Mouse (Mus musculus): ENCODE measurements around the gene 1110008P14Rik. TPM values are rescaled to one million over a fixed set of nuclear protein-coding genes. Genes with fewer than 3 reads are reported as not detected.

1110008P14Rik gene
- total and polyA plus RNA-seq, 3 experiments = 24.3 to 32.4 (median 27.8) TPM

DNA sequence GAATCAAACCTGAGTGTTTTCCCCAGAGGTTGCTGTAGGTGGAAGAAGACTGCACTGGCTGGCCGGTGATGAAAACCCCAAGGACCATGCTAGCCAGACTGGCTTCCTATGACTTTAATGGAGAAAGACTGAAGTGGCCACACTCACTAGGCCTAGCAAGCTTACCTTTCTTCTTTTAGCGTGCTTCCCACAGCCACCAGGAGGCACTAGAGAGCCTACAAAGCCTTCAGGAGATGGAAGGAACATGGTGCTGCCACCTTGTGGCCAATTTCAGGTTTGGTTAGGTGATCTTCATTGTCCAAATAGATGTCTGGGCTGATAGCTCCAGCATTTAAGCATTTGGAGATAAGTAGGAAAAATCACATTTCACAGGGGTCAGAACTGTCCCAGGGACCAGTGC lies 22.9 kb upstream of the 1110008P14Rik start:
- TF ChIP-seq ELF1 (IDR thresholded peaks at IDR 0.05; ENCODE audit: low read depth, low read length) (0 out of 2 replicates have a peak, but pooled peaks have one; percentile 30), IRF4 (IDR thresholded peaks at IDR 0.05; ENCODE audit: low read depth, low read length) (peak; percentile 56; the same call in 1 of the 2 replicates), JUND (conservative IDR thresholded peaks at IDR 0.05; ENCODE audit: low read depth, low read length) (peak; percentile 53), NELFE (IDR thresholded peaks at IDR 0.05; ENCODE audit: low read depth, low read length) (peak; percentile 87; the same call in 1 of the 2 replicates), RAD21 (IDR thresholded peaks at IDR 0.05; ENCODE audit: low read depth, low read length) (peak; percentile 87), POLR2AphosphoS2 (IDR thresholded peaks at IDR 0.05; ENCODE audit: low read depth, low read length) (no peak), ZC3H11A (IDR thresholded peaks at IDR 0.05; ENCODE audit: low read depth, low read length) (peak; percentile 84), HCFC1 (IDR thresholded peaks at IDR 0.05; ENCODE audit: low read depth, low read length) (peak; percentile 45), ZNF384 (IDR thresholded peaks at IDR 0.05; ENCODE audit: low read depth, low read length) (peak; percentile 22; the same call in 1 of the 2 replicates), E2F4 (IDR thresholded peaks at IDR 0.05; ENCODE audit: insufficient replicate concordance, low read depth, low read length) (no peak), BHLHE40 (IDR thresholded peaks at IDR 0.05; ENCODE audit: low read depth, low read length) (peak; percentile 41), MAFK (IDR thresholded peaks at IDR 0.05; ENCODE audit: insufficient replicate concordance, low read length) (no peak), MYC (IDR thresholded peaks at IDR 0.05; ENCODE audit: low read depth, low read length) (0 out of 2 replicates have a peak, but pooled peaks have one; percentile 68), NRF1 (IDR thresholded peaks at IDR 0.05; ENCODE audit: low read depth, low read length) (peak; percentile 31; the same call in 1 of the 2 replicates), ZKSCAN1 (IDR thresholded peaks at IDR 0.05; ENCODE audit: borderline replicate concordance, low read depth, low read length) (no peak), SIN3A (IDR thresholded peaks at IDR 0.05; ENCODE audit: low read length) (0 out of 2 replicates have a peak, but pooled peaks have one; percentile 30), MAX (IDR thresholded peaks at IDR 0.05; ENCODE audit: low read length) (peak; percentile 12; the same call in 1 of the 2 replicates), MAZ (IDR thresholded peaks at IDR 0.05; ENCODE audit: low read depth, low read length) (no peak), GABPA (IDR thresholded peaks at IDR 0.05; ENCODE audit: insufficient replicate concordance, low read depth, low read length) (no peak), SMC3 (IDR thresholded peaks at IDR 0.05; ENCODE audit: low read depth, low read length) (peak; percentile 100), ZMIZ1 (IDR thresholded peaks at IDR 0.05; ENCODE audit: low read depth, low read length) (no peak), POLR2A (IDR thresholded peaks at IDR 0.05; ENCODE audit: low read depth, low read length) (no peak), TCF12 (IDR thresholded peaks at IDR 0.05; ENCODE audit: low read depth, low read length) (0 out of 2 replicates have a peak, but pooled peaks have one; percentile 41), CTCF (conservative IDR thresholded peaks at IDR 0.05 in 1 of 2, IDR thresholded peaks at IDR 0.05 in 1 of 2; ENCODE audit: low read depth in 2 of 2, low read length in 2 of 2) (peak; percentile 99 to 100), MEF2A (IDR thresholded peaks at IDR 0.05; ENCODE audit: borderline replicate concordance, low read depth, low read length) (0 out of 2 replicates have a peak, but pooled peaks have one; percentile 30)
- in situ Hi-C loops (cut with MboI; ENCODE audit: low pct_ligation_motif_present, low pct_unique_long_range_greater_than_20kb, low sequenced_read_pairs) = loop anchor here (5.0 kb wide), 1 partner anchor 83 kb away; no protein-coding TSS in a partner anchor
- dilution Hi-C loops (cut with MboI; ENCODE audit: extremely low pct_ligation_motif_present, extremely low pct_unique_long_range_greater_than_20kb, low sequenced_read_pairs) = no loop called here

More for the DNA sequence above, 22.9 kb upstream of the 1110008P14Rik start:
- no peaks in the 10 kb centered on the region for H3K27me3 ChIP-seq (replicated peaks)
- H3K27ac ChIP-seq (ENCODE audit: insufficient read depth, low read depth) = no peak overlapping the region
- no peak overlapping the region for H3K4me3 ChIP-seq (replicated peaks in 1 of 3; ENCODE audit: low read depth in 2 of 3, low read length in 2 of 3, poor library complexity in 1 of 3)
- DNase-seq (ENCODE audit: extremely low read depth) = peak; percentile 98
- H3K9me3 ChIP-seq (replicated peaks; ENCODE audit: low read length) = no peaks in the 10 kb centered on the region
- H3K4me1 ChIP-seq (ENCODE audit: control insufficient read depth in 1 of 2, insufficient read depth in 2 of 2) = no peaks in the 10 kb centered on the region
- H3K79me2 ChIP-seq (replicated peaks; ENCODE audit: control insufficient read depth, extremely low read depth, insufficient read depth, poor library complexity, severe bottlenecking) = no peaks in the 10 kb centered on the region
- peaks cover 23 to 40% of the 10 kb centered on the region in 2 experiments for H3K36me3 ChIP-seq (replicated peaks in 1 of 2; ENCODE audit: control insufficient read depth in 1 of 2, insufficient read depth in 1 of 2, low read length in 1 of 2)
- H3K4me2 ChIP-seq (ENCODE audit: insufficient read depth, low read depth, poor library complexity, severe bottlenecking) = no peak overlapping the region
- no peak overlapping the region for H3K9ac ChIP-seq (ENCODE audit: insufficient read depth, low read depth)

All from CH12.LX (cell line).